Mouse (Mus musculus) midbrain, embryonic 16.5 days (tissue): ENCODE measurements around the gene Col6a6. TPM values are rescaled to one million over a fixed set of nuclear protein-coding genes. Genes with fewer than 3 reads are reported as not detected.

Experiments used
- ATAC-seq: fragments of 200-750 bp; cut with Nextera tagmentation; 2 replicates; pipeline ENCODE4 v1.8.0; 2017; ENCODE audit warnings: moderate TSS enrichment
- H3K27ac ChIP-seq: fragments of 300-500 bp; sonication (generic); 2 replicates; pipeline ENCODE4 v1.5.1; 2014; ENCODE audit warnings: mild to moderate bottlenecking, low read length, mixed read lengths
- H3K27me3 ChIP-seq: fragments of 300-500 bp; sonication (generic); 2 replicates; pipeline ENCODE4 v1.6.1; 2014; ENCODE audit warnings: low read depth, low read length, mixed read lengths; ENCODE audit not compliant: control insufficient read depth, insufficient read depth
- H3K36me3 ChIP-seq: fragments of 300-500 bp; sonication (generic); 2 replicates; pipeline ENCODE4 v1.6.1; 2014; ENCODE audit warnings: mild to moderate bottlenecking, low read length, moderate library complexity, mixed read lengths; ENCODE audit not compliant: control insufficient read depth, insufficient read depth
- H3K4me1 ChIP-seq: fragments of 300-500 bp; sonication (generic); 2 replicates; pipeline ENCODE4 v1.6.1; 2014; ENCODE audit warnings: mild to moderate bottlenecking, low read length, mixed read lengths; ENCODE audit not compliant: control insufficient read depth, insufficient read depth
- H3K4me2 ChIP-seq: fragments of 300-500 bp; sonication (generic); 2 replicates; pipeline ENCODE4 v1.6.1; 2014; ENCODE audit warnings: mild to moderate bottlenecking, low read length, mixed read lengths
- H3K4me3 ChIP-seq: fragments of 300-500 bp; sonication (generic); 2 replicates; pipeline ENCODE4 v1.5.1; 2014; ENCODE audit warnings: low read depth, mild to moderate bottlenecking, low read length, moderate library complexity, mixed read lengths
- H3K9ac ChIP-seq: fragments of 300-500 bp; sonication (generic); 2 replicates; pipeline ENCODE4 v1.6.1; 2014; ENCODE audit warnings: low read depth, low read length, mixed read lengths
- H3K9me3 ChIP-seq: fragments of 300-500 bp; sonication (generic); replicated peaks from 2 replicates; pipeline ENCODE4 v1.6.1; 2014; ENCODE audit warnings: mild to moderate bottlenecking, low read length, mixed read lengths; ENCODE audit not compliant: control insufficient read depth, poor library complexity, severe bottlenecking
- WGBS: fragments of 180-500 bp; shearing (Covaris S2); extraction: QIAGEN DNeasy Blood & Tissue Kit; methylation state at CpG from one replicate; pipeline ENCODE4 v1.1.7; 2014; 5-methylcytosine and 5-hydroxymethylcytosine counted together
- polyA plus RNA-seq: library from polyadenylated mRNA; unstranded; fragments of >200 nt; fragmentation: Nextera tagmentation; extraction: Ambion mirVana; gene quantifications from 2 replicates; pipeline ENCODE4 v1.2.1, GENCODE M21; 2015

The Col6a6 gene
- polyA plus RNA-seq, 1 experiment from 2014 or later: 0.16 TPM

- H3K4me1 ChIP-seq: peaks cover 4% of the 10 kb centered on the region
- no peak overlapping the region for H3K4me3 ChIP-seq
- no peak overlapping the region for H3K9ac ChIP-seq
- peak overlapping the region; percentile 72 for H3K27ac ChIP-seq
- no peaks in the 10 kb centered on the region for H3K9me3 ChIP-seq
- H3K36me3 ChIP-seq: peaks cover 1% of the 10 kb centered on the region; the same call in 1 of the 2 replicates
- no peaks in the 10 kb centered on the region for H3K27me3 ChIP-seq
- WGBS: 92% methylated on average over 14 of the region's 14 CpGs
- ATAC-seq: no peak
- H3K4me2 ChIP-seq: no peak overlapping the region
Measured at GRCm38 (mm10) chr9:105692472-105692871, 135.5 kb downstream of the Col6a6 start.

- Histone ChIP-seq H3K9ac (no peak overlapping the region), H3K4me2 (no peak overlapping the region), H3K4me3 (no peak overlapping the region), H3K36me3 (peaks cover 8% of the 10 kb centered on the region; the same call in 1 of the 2 replicates), H3K27ac (peak overlapping the region; percentile 22; the same call in 1 of the 2 replicates), H3K9me3 (no peaks in the 10 kb centered on the region), H3K27me3 (no peaks in the 10 kb centered on the region), H3K4me1 (peaks cover 4% of the 10 kb centered on the region)
- 18% methylated on average over 7 of the region's 7 CpGs for WGBS
- ATAC-seq: peak; percentile 69; the same call in 1 of the 2 replicates
Measured at GRCm38 (mm10) chr9:105689485-105689884, 138.5 kb downstream of the Col6a6 start.

GRCm38 (mm10) chr9:105684549-105685165, 143.3 kb downstream of the Col6a6 start:
- Histone ChIP-seq H3K27ac (no peak overlapping the region), H3K27me3 (no peaks in the 10 kb centered on the region), H3K4me3 (no peak overlapping the region), H3K4me2 (no peak overlapping the region), H3K9ac (no peak overlapping the region), H3K4me1 (peaks cover 5% of the 10 kb centered on the region; the same call in 1 of the 2 replicates), H3K36me3 (peaks cover 8% of the 10 kb centered on the region; the same call in 1 of the 2 replicates), H3K9me3 (no peaks in the 10 kb centered on the region)
- 88% methylated on average over 13 of the region's 13 CpGs for WGBS
- ATAC-seq: no peak

GRCm38 (mm10) chr9:105681386-105681785, 146.6 kb downstream of the Col6a6 start:
- no peak overlapping the region for H3K4me3 ChIP-seq
- peaks cover 5% of the 10 kb centered on the region; the same call in 1 of the 2 replicates for H3K4me1 ChIP-seq
- H3K36me3 ChIP-seq: peaks cover 10% of the 10 kb centered on the region; the same call in 1 of the 2 replicates
- peak; percentile 80 for ATAC-seq
- peak overlapping the region; percentile 72 for H3K27ac ChIP-seq
- H3K4me2 ChIP-seq: no peak overlapping the region
- no peak overlapping the region for H3K9ac ChIP-seq
- no peaks in the 10 kb centered on the region for H3K27me3 ChIP-seq
- no peaks in the 10 kb centered on the region for H3K9me3 ChIP-seq
- 52% methylated on average over 7 of the region's 7 CpGs for WGBS

GRCm38 (mm10) chr9:105675941-105676340, 152.0 kb downstream of the Col6a6 start:
- no peak for ATAC-seq
- H3K4me1 ChIP-seq: peaks cover 1% of the 10 kb centered on the region; the same call in 1 of the 2 replicates
- H3K4me3 ChIP-seq: no peak overlapping the region
- 94% methylated on average over 11 of the region's 11 CpGs for WGBS
- H3K27ac ChIP-seq: no peak overlapping the region
- no peak overlapping the region for H3K9ac ChIP-seq
- no peaks in the 10 kb centered on the region for H3K27me3 ChIP-seq
- H3K4me2 ChIP-seq: no peak overlapping the region
- H3K9me3 ChIP-seq: no peaks in the 10 kb centered on the region
- H3K36me3 ChIP-seq: peaks cover 16% of the 10 kb centered on the region; the same call in 1 of the 2 replicates

GRCm38 (mm10) chr9:105672032-105672431, 155.9 kb downstream of the Col6a6 start:
- no peaks in the 10 kb centered on the region for H3K4me1 ChIP-seq
- no peak overlapping the region for H3K4me3 ChIP-seq
- no peak for ATAC-seq
- H3K36me3 ChIP-seq: peaks cover 18% of the 10 kb centered on the region
- no peak overlapping the region for H3K27ac ChIP-seq
- H3K27me3 ChIP-seq: no peaks in the 10 kb centered on the region
- no peak overlapping the region for H3K4me2 ChIP-seq
- no peaks in the 10 kb centered on the region for H3K9me3 ChIP-seq
- 90% methylated on average over 2 of the region's 2 CpGs for WGBS
- no peak overlapping the region for H3K9ac ChIP-seq

- Histone ChIP-seq H3K27ac (no peak overlapping the region), H3K27me3 (no peaks in the 10 kb centered on the region), H3K9me3 (no peaks in the 10 kb centered on the region), H3K9ac (no peak overlapping the region), H3K4me1 (no peaks in the 10 kb centered on the region), H3K4me3 (no peak overlapping the region), H3K36me3 (peaks cover 17% of the 10 kb centered on the region), H3K4me2 (no peak overlapping the region)
- WGBS: 90% methylated on average over 4 of the region's 4 CpGs
- ATAC-seq: no peak
Measured at GRCm38 (mm10) chr9:105670916-105671315, 157.0 kb downstream of the Col6a6 start.

GRCm38 (mm10) chr9:105665269-105665668, 162.7 kb downstream of the Col6a6 start:
- H3K9ac ChIP-seq: no peak overlapping the region
- H3K4me2 ChIP-seq: no peak overlapping the region
- 95% methylated on average over 7 of the region's 7 CpGs for WGBS
- no peak for ATAC-seq
- peaks cover 23% of the 10 kb centered on the region for H3K36me3 ChIP-seq
- no peak overlapping the region for H3K27ac ChIP-seq
- no peak overlapping the region for H3K4me3 ChIP-seq
- no peaks in the 10 kb centered on the region for H3K4me1 ChIP-seq
- no peaks in the 10 kb centered on the region for H3K27me3 ChIP-seq
- no peaks in the 10 kb centered on the region for H3K9me3 ChIP-seq

GRCm38 (mm10) chr9:105659877-105660276, 168.1 kb downstream of the Col6a6 start:
- no peaks in the 10 kb centered on the region for H3K4me1 ChIP-seq
- 69% methylated on average over 6 of the region's 6 CpGs for WGBS
- H3K27me3 ChIP-seq: no peaks in the 10 kb centered on the region
- peaks cover 17% of the 10 kb centered on the region for H3K36me3 ChIP-seq
- no peak for ATAC-seq
- no peak overlapping the region for H3K4me2 ChIP-seq
- H3K27ac ChIP-seq: no peak overlapping the region
- H3K9me3 ChIP-seq: no peaks in the 10 kb centered on the region
- H3K4me3 ChIP-seq: no peak overlapping the region
- no peak overlapping the region for H3K9ac ChIP-seq
